26 mouse cellular contexts compared by ENCODE assay signal in genomic region chr7:4473940-4474339, GRCm38 (mm10). TPM values are rescaled to one million over a fixed set of nuclear protein-coding genes. Genes with fewer than 3 reads are reported as not detected.
DNase-seq lines count a peak whose midpoint lies in the region; ATAC-seq lines count a peak whose summit lies in the region.
"Had no signal": no experiment of that assay in that cellular context is flagged by ENCODE, and none has a peak within 500 bp of the region (broad histone marks: within the 10 kb centered on the region; RNA-seq: fewer than 3 reads in every experiment).

No protein-coding gene starts in this region.

- H3K9me3 ChIP-seq in heart, embryonic 10.5 days = no peaks in the 10 kb centered on the region
- no peaks in the 10 kb centered on the region for H3K9me3 ChIP-seq in heart, embryonic 16.5 days (replicated peaks; ENCODE audit: control insufficient read depth, low read length)
- no peaks in the 10 kb centered on the region for H3K9me3 ChIP-seq in liver, embryonic 12.5 days (replicated peaks)
- no peaks in the 10 kb centered on the region for H3K9me3 ChIP-seq in embryonic facial prominence, embryonic 13.5 days
- H3K9me3 ChIP-seq in neural tube, embryonic 15.5 days (replicated peaks) = no peaks in the 10 kb centered on the region
- H3K9me3 ChIP-seq: forebrain, embryonic 13.5 days; G1E; liver, embryonic 13.5 days; neural tube, embryonic 13.5 days had no signal

- H3K9ac ChIP-seq in heart, embryonic 16.5 days (ENCODE audit: low read length) = peak overlapping the region; percentile 20; the same call in 1 of the 2 replicates
- H3K9ac ChIP-seq in liver, embryonic 12.5 days = no peak overlapping the region
- H3K9ac ChIP-seq in embryonic facial prominence, embryonic 13.5 days = 0 out of 2 replicates have a peak overlapping the region, but pooled peaks have one; percentile 16
- no peak overlapping the region for H3K9ac ChIP-seq in neural tube, embryonic 15.5 days (replicated peaks)
- H3K9ac ChIP-seq: forebrain, embryonic 13.5 days; liver, embryonic 13.5 days; lung, embryonic 14.5 days; neural tube, embryonic 13.5 days had no signal

- WGBS in heart, embryonic 10.5 days = 6% methylated on average over 19 of the region's 19 CpGs
- 10% methylated on average over 19 of the region's 19 CpGs for WGBS in heart, embryonic 16.5 days
- 15% methylated on average over 19 of the region's 19 CpGs for WGBS in liver, embryonic 12.5 days (ENCODE audit: insufficient replicate concordance)
- WGBS in embryonic facial prominence, embryonic 13.5 days = 8% methylated on average over 19 of the region's 19 CpGs
- WGBS in neural tube, embryonic 15.5 days = 7% methylated on average over 19 of the region's 19 CpGs

- H3K36me3 ChIP-seq in heart, embryonic 10.5 days = no peaks in the 10 kb centered on the region
- H3K36me3 ChIP-seq in heart, embryonic 16.5 days (ENCODE audit: control insufficient read depth, insufficient read depth) = no peaks in the 10 kb centered on the region
- no peaks in the 10 kb centered on the region for H3K36me3 ChIP-seq in liver, embryonic 12.5 days
- H3K36me3 ChIP-seq in embryonic facial prominence, embryonic 13.5 days = no peaks in the 10 kb centered on the region
- no peaks in the 10 kb centered on the region for H3K36me3 ChIP-seq in neural tube, embryonic 15.5 days
- H3K36me3 ChIP-seq: G1E; liver, embryonic 13.5 days; neural tube, embryonic 13.5 days had no signal

- H3K4me3 ChIP-seq in heart, embryonic 10.5 days = peak overlapping the region; percentile 42
- H3K4me3 ChIP-seq in heart, embryonic 16.5 days (ENCODE audit: low read length) = no peak overlapping the region
- no peak overlapping the region for H3K4me3 ChIP-seq in liver, embryonic 12.5 days
- H3K4me3 ChIP-seq in embryonic facial prominence, embryonic 13.5 days = no peak overlapping the region
- no peak overlapping the region for H3K4me3 ChIP-seq in neural tube, embryonic 15.5 days (replicated peaks)
- H3K4me3 ChIP-seq: forebrain, embryonic 13.5 days; liver, embryonic 13.5 days; myocyte; neural tube, embryonic 13.5 days had no signal

- no peak for ATAC-seq in heart, embryonic 16.5 days (replicated peaks; ENCODE audit: extremely low read depth, insufficient read depth, low FRiP score)
- ATAC-seq in liver, embryonic 12.5 days = no peak
- ATAC-seq in embryonic facial prominence, embryonic 13.5 days (ENCODE audit: insufficient number of reproducible peaks, insufficient read depth, low FRiP score, low TSS enrichment, low read depth) = no peak
- ATAC-seq in neural tube, embryonic 15.5 days (ENCODE audit: low FRiP score) = no peak
- ATAC-seq: CD4-positive, CD25-positive, alpha-beta regulatory T cell, adult 4 months; forebrain, embryonic 13.5 days; hindbrain, postnatal 0 days; intestine, embryonic 16.5 days; midbrain, embryonic 16.5 days; Patski had no signal

- peak overlapping the region; percentile 47; the same call in 1 of the 2 replicates for H3K27ac ChIP-seq in heart, embryonic 10.5 days
- no peak overlapping the region for H3K27ac ChIP-seq in heart, embryonic 16.5 days (ENCODE audit: low read length)
- H3K27ac ChIP-seq in liver, embryonic 12.5 days = no peak overlapping the region
- no peak overlapping the region for H3K27ac ChIP-seq in embryonic facial prominence, embryonic 13.5 days
- no peak overlapping the region for H3K27ac ChIP-seq in neural tube, embryonic 15.5 days (replicated peaks)
- H3K27ac ChIP-seq: forebrain, embryonic 13.5 days; hindbrain, postnatal 0 days; liver, embryonic 13.5 days; neural tube, embryonic 13.5 days had no signal

- peak overlapping the region; percentile 42; the same call in 1 of the 2 replicates for H3K4me2 ChIP-seq in heart, embryonic 16.5 days (ENCODE audit: low read depth, low read length)
- H3K4me2 ChIP-seq in liver, embryonic 12.5 days = peak overlapping the region; percentile 27; the same call in 1 of the 2 replicates
- H3K4me2 ChIP-seq in embryonic facial prominence, embryonic 13.5 days = no peak overlapping the region
- no peak overlapping the region for H3K4me2 ChIP-seq in neural tube, embryonic 15.5 days
- H3K4me2 ChIP-seq: forebrain, embryonic 13.5 days; liver, embryonic 13.5 days; lung, embryonic 14.5 days; neural tube, embryonic 13.5 days had no signal

- intact Hi-C loops in heart, postnatal 25 days (cut with DNase I) = loop anchor here (5.0 to 10.0 kb wide), 3 partner anchors 769 to 872 kb away; partner anchors contain the start of genes Rps9 and Tmc4

- DNase-seq in heart, embryonic 10.5 days (ENCODE audit: low spot score) = no peak
- no peak for DNase-seq in heart, postnatal 4 days
- DNase-seq in heart, postnatal 25 days (ENCODE audit: low spot score) = no peak
- DNase-seq in liver = no peak
- DNase-seq: adrenal gland, adult 2 months; cerebellum, adult 11 months; cerebellum, adult 9-11 months; gastrocnemius, postnatal 36 days; layer of hippocampus, adult 9-11 months; liver, embryonic 13.5 days; lung, embryonic 14.5 days; thymus, postnatal 14 days had no signal

- peaks cover 71% of the 10 kb centered on the region for H3K27me3 ChIP-seq in heart, embryonic 10.5 days (ENCODE audit: insufficient read depth, poor library complexity, severe bottlenecking)
- peaks cover 29% of the 10 kb centered on the region for H3K27me3 ChIP-seq in heart, embryonic 16.5 days (ENCODE audit: control insufficient read depth, insufficient read depth, low read length)
- peaks cover 100% of the 10 kb centered on the region for H3K27me3 ChIP-seq in liver, embryonic 12.5 days (replicated peaks)
- peaks cover 52% of the 10 kb centered on the region for H3K27me3 ChIP-seq in embryonic facial prominence, embryonic 13.5 days
- peaks cover 49% of the 10 kb centered on the region for H3K27me3 ChIP-seq in neural tube, embryonic 15.5 days (replicated peaks)

- peaks cover 28% of the 10 kb centered on the region for H3K4me1 ChIP-seq in heart, embryonic 10.5 days
- H3K4me1 ChIP-seq in heart, embryonic 16.5 days (ENCODE audit: control insufficient read depth, insufficient read depth, low read length) = peaks cover 16% of the 10 kb centered on the region
- H3K4me1 ChIP-seq in liver, embryonic 12.5 days = peaks cover 24% of the 10 kb centered on the region
- H3K4me1 ChIP-seq in embryonic facial prominence, embryonic 13.5 days = peaks cover 14% of the 10 kb centered on the region
- H3K4me1 ChIP-seq in neural tube, embryonic 15.5 days = peaks cover 34% of the 10 kb centered on the region

RNA-seq across cellular contexts. Expression of gene Eps8l1, which starts 13.5 kb away (rescaled TPM):
- 1.7 and 4.6 TPM in 2 replicates for polyA plus RNA-seq in heart, embryonic 10.5 days (2016; fragmentation: Nextera tagmentation; extraction: Ambion mirVana)
- total RNA-seq in heart, postnatal 4 days (2021) = 1 to 10 TPM; 1.6 to 2.7 TPM
- polyA plus RNA-seq in heart, embryonic 16.5 days (2015; fragmentation: Nextera tagmentation; extraction: Ambion mirVana) = 3.6 and 5.6 TPM in 2 replicates
- total RNA-seq in heart, postnatal 25 days (2021) = 1 to 10 TPM; 2.3 to 3.6 TPM
- 1.3 and 2.1 TPM in 2 replicates for polyA plus RNA-seq in liver, embryonic 12.5 days (2016; fragmentation: Nextera tagmentation; extraction: Ambion mirVana)
- 6.6 and 9.4 TPM in 2 replicates for polyA plus RNA-seq in embryonic facial prominence, embryonic 13.5 days (2015; fragmentation: Nextera tagmentation; extraction: Ambion mirVana)
- 13.1 and 14.1 TPM in 2 replicates for polyA plus RNA-seq in neural tube, embryonic 15.5 days (2015; fragmentation: Nextera tagmentation; extraction: Ambion mirVana)
- polyA plus RNA-seq: G1E had no signal

RNA-seq across cellular contexts. Expression of gene Ppp1r12c, which starts 27.5 kb away (rescaled TPM):
- polyA plus RNA-seq in heart, embryonic 10.5 days (2016; fragmentation: Nextera tagmentation; extraction: Ambion mirVana) = 30.9 and 46.0 TPM in 2 replicates
- total RNA-seq in heart, postnatal 4 days (2021) = 10 to 100 TPM; 89.8 to 92.3 TPM
- polyA plus RNA-seq in heart, embryonic 16.5 days (2015; fragmentation: Nextera tagmentation; extraction: Ambion mirVana) = 28.6 and 39.8 TPM in 2 replicates
- total RNA-seq in heart, postnatal 25 days (2021) = 10 to 100 TPM; 54.7 to 61.2 TPM
- 41.1 and 42.9 TPM in 2 replicates for polyA plus RNA-seq in liver, embryonic 12.5 days (2016; fragmentation: Nextera tagmentation; extraction: Ambion mirVana)
- polyA plus RNA-seq in embryonic facial prominence, embryonic 13.5 days (2015; fragmentation: Nextera tagmentation; extraction: Ambion mirVana) = 45.9 and 48.2 TPM in 2 replicates
- 38.8 and 44.6 TPM in 2 replicates for polyA plus RNA-seq in neural tube, embryonic 15.5 days (2015; fragmentation: Nextera tagmentation; extraction: Ambion mirVana)

RNA-seq across cellular contexts. Expression of gene Rdh13, which starts 28.5 kb away (rescaled TPM):
- 32.9 and 37.0 TPM in 2 replicates for polyA plus RNA-seq in heart, embryonic 10.5 days (2016; fragmentation: Nextera tagmentation; extraction: Ambion mirVana)
- total RNA-seq in heart, postnatal 4 days (2021) = 10 to 100 TPM; 30.4 to 36.4 TPM
- 31.9 and 32.2 TPM in 2 replicates for polyA plus RNA-seq in heart, embryonic 16.5 days (2015; fragmentation: Nextera tagmentation; extraction: Ambion mirVana)
- total RNA-seq in heart, postnatal 25 days (2021) = 10 to 100 TPM; 31.4 to 35.8 TPM
- 9.8 and 10.4 TPM in 2 replicates for polyA plus RNA-seq in liver, embryonic 12.5 days (2016; fragmentation: Nextera tagmentation; extraction: Ambion mirVana)
- polyA plus RNA-seq in embryonic facial prominence, embryonic 13.5 days (2015; fragmentation: Nextera tagmentation; extraction: Ambion mirVana) = 28.6 and 30.2 TPM in 2 replicates
- polyA plus RNA-seq in neural tube, embryonic 15.5 days (2015; fragmentation: Nextera tagmentation; extraction: Ambion mirVana) = 38.2 and 41.9 TPM in 2 replicates

RNA-seq across cellular contexts. Expression of gene Tnnt1, which starts 42.2 kb away (rescaled TPM):
- 97.0 and 167 TPM in 2 replicates for polyA plus RNA-seq in heart, embryonic 10.5 days (2016; fragmentation: Nextera tagmentation; extraction: Ambion mirVana)
- 10 to 100 TPM; 48.7 to 59.0 TPM for total RNA-seq in heart, postnatal 4 days (2021)
- 170 and 190 TPM in 2 replicates for polyA plus RNA-seq in heart, embryonic 16.5 days (2015; fragmentation: Nextera tagmentation; extraction: Ambion mirVana)
- 10 to 100 TPM; 26.1 to 30.7 TPM for total RNA-seq in heart, postnatal 25 days (2021)
- 13.7 and 17.9 TPM in 2 replicates for polyA plus RNA-seq in liver, embryonic 12.5 days (2016; fragmentation: Nextera tagmentation; extraction: Ambion mirVana)
- polyA plus RNA-seq in embryonic facial prominence, embryonic 13.5 days (2015; fragmentation: Nextera tagmentation; extraction: Ambion mirVana) = 57.6 and 63.3 TPM in 2 replicates
- 22.8 and 29.5 TPM in 2 replicates for polyA plus RNA-seq in neural tube, embryonic 15.5 days (2015; fragmentation: Nextera tagmentation; extraction: Ambion mirVana)
- total RNA-seq: G1E had no signal
- polyA plus RNA-seq: adrenal gland, adult 2 months; Patski had no signal

RNA-seq across cellular contexts. Expression of gene Tnni3, which starts 50.1 kb away (rescaled TPM):
- 960 and 1,463 TPM in 2 replicates for polyA plus RNA-seq in heart, embryonic 10.5 days (2016; fragmentation: Nextera tagmentation; extraction: Ambion mirVana)
- total RNA-seq in heart, postnatal 4 days (2021) = 1,000 to 10,000 TPM; 4,693 to 5,168 TPM
- polyA plus RNA-seq in heart, embryonic 16.5 days (2015; fragmentation: Nextera tagmentation; extraction: Ambion mirVana) = 3,783 and 3,984 TPM in 2 replicates
- over 10,000 TPM in 1 of 2 experiments, 1,000 to 10,000 TPM in 1; 9,719 to 10,316 TPM for total RNA-seq in heart, postnatal 25 days (2021)
- 1.7 and 1.8 TPM in 2 replicates for polyA plus RNA-seq in liver, embryonic 12.5 days (2016; fragmentation: Nextera tagmentation; extraction: Ambion mirVana)
- 4.7 and 11.8 TPM in 2 replicates for polyA plus RNA-seq in embryonic facial prominence, embryonic 13.5 days (2015; fragmentation: Nextera tagmentation; extraction: Ambion mirVana)
- 1.8 and 2.4 TPM in 2 replicates for polyA plus RNA-seq in neural tube, embryonic 15.5 days (2015; fragmentation: Nextera tagmentation; extraction: Ambion mirVana)
- total RNA-seq: G1E; gastrocnemius, adult 18-20 months; hindbrain, postnatal 0 days had no signal

Comparison
In these comparisons a context has a peak if more than half of its experiments do, and no peak if none do; other contexts are left out.
1. H3K4me2 ChIP-seq: peak in heart, embryonic 16.5 days (single experiment) and liver, embryonic 12.5 days (single experiment); none in embryonic facial prominence, embryonic 13.5 days (single experiment) and neural tube, embryonic 15.5 days (single experiment).
2. H3K9ac ChIP-seq: peak in heart, embryonic 16.5 days (single experiment) and embryonic facial prominence, embryonic 13.5 days (single experiment); none in liver, embryonic 12.5 days (single experiment) and neural tube, embryonic 15.5 days (single experiment).